Mouse (Mus musculus): ENCODE data around the gene Btc. TPM values are rescaled to one million over a fixed set of nuclear protein-coding genes. Genes with fewer than 3 reads are reported as not detected.

Gene Btc
- polyA plus RNA-seq, 1 experiment from 2014 or later: 0.13 TPM

GRCm38 (mm10) chr5:91363274-91363991 lies 39.4 kb downstream of the Btc start:
- DNase-seq (ENCODE audit: low spot score): no peak
- no peaks in the 10 kb centered on the region for H3K36me3 ChIP-seq

GRCm38 (mm10) chr5:91352645-91353044 lies 50.1 kb downstream of the Btc start:
- H3K36me3 ChIP-seq: no peaks in the 10 kb centered on the region
- H3K27me3 ChIP-seq (ENCODE audit: insufficient read depth, poor library complexity, severe bottlenecking): no peaks in the 10 kb centered on the region
- DNase-seq (ENCODE audit: low spot score): no peak
- no peak overlapping the region for H3K27ac ChIP-seq
- no peaks in the 10 kb centered on the region for H3K9me3 ChIP-seq
- no peak overlapping the region for H3K4me3 ChIP-seq
- no peaks in the 10 kb centered on the region for H3K4me1 ChIP-seq (replicated peaks)
- 81% methylated on average over 5 of the region's 5 CpGs for WGBS

More at GRCm38 (mm10) chr5:91363274-91363991, 39.4 kb downstream of the Btc start:
- Histone ChIP-seq H3K27me3 (ENCODE audit: insufficient read depth, poor library complexity, severe bottlenecking) (no peaks in the 10 kb centered on the region), H3K4me1 (replicated peaks) (no peaks in the 10 kb centered on the region), H3K27ac (no peak overlapping the region), H3K4me3 (no peak overlapping the region), H3K9me3 (no peaks in the 10 kb centered on the region)
- WGBS: 94% methylated on average over 6 of the region's 6 CpGs

- Histone ChIP-seq H3K4me3 (no peak overlapping the region), H3K9me3 (no peaks in the 10 kb centered on the region), H3K4me1 (replicated peaks) (no peaks in the 10 kb centered on the region), H3K36me3 (no peaks in the 10 kb centered on the region), H3K27me3 (ENCODE audit: insufficient read depth, poor library complexity, severe bottlenecking) (no peaks in the 10 kb centered on the region), H3K27ac (no peak overlapping the region)
- no peak for DNase-seq (ENCODE audit: low spot score)
- WGBS: 86% methylated on average over 5 of the region's 5 CpGs
Observed at GRCm38 (mm10) chr5:91345681-91346080, 57.1 kb downstream of the Btc start.

- 87% methylated on average over 2 of the region's 2 CpGs for WGBS
- H3K4me3 ChIP-seq: no peak overlapping the region
- DNase-seq (ENCODE audit: low spot score): no peak
- H3K27me3 ChIP-seq (ENCODE audit: insufficient read depth, poor library complexity, severe bottlenecking): no peaks in the 10 kb centered on the region
- no peaks in the 10 kb centered on the region for H3K36me3 ChIP-seq
- H3K27ac ChIP-seq: no peak overlapping the region
- H3K9me3 ChIP-seq: no peaks in the 10 kb centered on the region
- H3K4me1 ChIP-seq (replicated peaks): no peaks in the 10 kb centered on the region
Observed at GRCm38 (mm10) chr5:91345064-91345463, 57.7 kb downstream of the Btc start.

- Histone ChIP-seq H3K4me3 (no peak overlapping the region), H3K36me3 (no peaks in the 10 kb centered on the region), H3K9me3 (no peaks in the 10 kb centered on the region), H3K27me3 (ENCODE audit: insufficient read depth, poor library complexity, severe bottlenecking) (no peaks in the 10 kb centered on the region), H3K4me1 (replicated peaks) (no peaks in the 10 kb centered on the region), H3K27ac (no peak overlapping the region)
- no peak for DNase-seq (ENCODE audit: low spot score)
- WGBS: 88% methylated on average over 5 of the region's 5 CpGs
Observed at GRCm38 (mm10) chr5:91341981-91342760, 60.6 kb downstream of the Btc start.

- Histone ChIP-seq H3K4me3 (no peak overlapping the region), H3K27me3 (ENCODE audit: insufficient read depth, poor library complexity, severe bottlenecking) (no peaks in the 10 kb centered on the region), H3K36me3 (no peaks in the 10 kb centered on the region), H3K27ac (no peak overlapping the region), H3K9me3 (no peaks in the 10 kb centered on the region), H3K4me1 (replicated peaks) (no peaks in the 10 kb centered on the region)
- 84% methylated on average over 4 of the region's 4 CpGs for WGBS
- DNase-seq (ENCODE audit: low spot score): no peak
Observed at GRCm38 (mm10) chr5:91334227-91334626, 68.6 kb downstream of the Btc start.

- no peaks in the 10 kb centered on the region for H3K4me1 ChIP-seq (replicated peaks)
- no peaks in the 10 kb centered on the region for H3K9me3 ChIP-seq
- no peak overlapping the region for H3K4me3 ChIP-seq
- DNase-seq (ENCODE audit: low spot score): no peak
- no peak overlapping the region for H3K27ac ChIP-seq
- no peaks in the 10 kb centered on the region for H3K36me3 ChIP-seq
- no peaks in the 10 kb centered on the region for H3K27me3 ChIP-seq (ENCODE audit: insufficient read depth, poor library complexity, severe bottlenecking)
- WGBS: 68% methylated on average over 4 of the region's 4 CpGs
Observed at GRCm38 (mm10) chr5:91332079-91332865, 70.5 kb downstream of the Btc start.

GRCm38 (mm10) chr5:91321840-91322239 lies 81.0 kb downstream of the Btc start:
- no peak for DNase-seq (ENCODE audit: low spot score)
- H3K4me3 ChIP-seq: no peak overlapping the region
- H3K36me3 ChIP-seq: no peaks in the 10 kb centered on the region
- H3K9me3 ChIP-seq: no peaks in the 10 kb centered on the region
- H3K4me1 ChIP-seq (replicated peaks): no peaks in the 10 kb centered on the region
- 78% methylated on average over 1 of the region's 1 CpGs for WGBS
- H3K27ac ChIP-seq: no peak overlapping the region
- H3K27me3 ChIP-seq (ENCODE audit: insufficient read depth, poor library complexity, severe bottlenecking): no peaks in the 10 kb centered on the region

- Histone ChIP-seq H3K36me3 (no peaks in the 10 kb centered on the region), H3K4me3 (no peak overlapping the region), H3K27ac (no peak overlapping the region), H3K27me3 (ENCODE audit: insufficient read depth, poor library complexity, severe bottlenecking) (no peaks in the 10 kb centered on the region), H3K9me3 (no peaks in the 10 kb centered on the region), H3K4me1 (replicated peaks) (no peaks in the 10 kb centered on the region)
- DNase-seq (ENCODE audit: low spot score): no peak
- 90% methylated on average over 4 of the region's 4 CpGs for WGBS
Observed at GRCm38 (mm10) chr5:91320348-91320747, 82.4 kb downstream of the Btc start.

- WGBS: 90% methylated on average over 4 of the region's 4 CpGs
- Histone ChIP-seq H3K27ac (no peak overlapping the region), H3K27me3 (ENCODE audit: insufficient read depth, poor library complexity, severe bottlenecking) (no peaks in the 10 kb centered on the region)
Observed at GRCm38 (mm10) chr5:91313971-91314370, 88.8 kb downstream of the Btc start.

GRCm38 (mm10) chr5:91311767-91312166 lies 91.0 kb downstream of the Btc start:
- Histone ChIP-seq H3K4me3 (no peak overlapping the region), H3K27ac (no peak overlapping the region), H3K9me3 (no peaks in the 10 kb centered on the region), H3K36me3 (no peaks in the 10 kb centered on the region), H3K27me3 (ENCODE audit: insufficient read depth, poor library complexity, severe bottlenecking) (no peaks in the 10 kb centered on the region), H3K4me1 (replicated peaks) (no peaks in the 10 kb centered on the region)
- WGBS: 51% methylated on average over 4 of the region's 4 CpGs
- DNase-seq (ENCODE audit: low spot score): no peak

More at GRCm38 (mm10) chr5:91313971-91314370, 88.8 kb downstream of the Btc start:
- DNase-seq (ENCODE audit: low spot score): no peak
- no peaks in the 10 kb centered on the region for H3K4me1 ChIP-seq (replicated peaks)
- H3K9me3 ChIP-seq: no peaks in the 10 kb centered on the region
- H3K36me3 ChIP-seq: no peaks in the 10 kb centered on the region
- H3K4me3 ChIP-seq: no peak overlapping the region

GRCm38 (mm10) chr5:91308576-91308975 lies 94.2 kb downstream of the Btc start:
- no peak for DNase-seq (ENCODE audit: low spot score)
- no peaks in the 10 kb centered on the region for H3K27me3 ChIP-seq (ENCODE audit: insufficient read depth, poor library complexity, severe bottlenecking)
- H3K9me3 ChIP-seq: no peaks in the 10 kb centered on the region
- H3K4me3 ChIP-seq: no peak overlapping the region
- no peaks in the 10 kb centered on the region for H3K36me3 ChIP-seq
- H3K4me1 ChIP-seq (replicated peaks): no peaks in the 10 kb centered on the region
- no peak overlapping the region for H3K27ac ChIP-seq
- WGBS: 84% methylated on average over 7 of the region's 7 CpGs

- H3K4me1 ChIP-seq (replicated peaks): no peaks in the 10 kb centered on the region
- H3K27me3 ChIP-seq (ENCODE audit: insufficient read depth, poor library complexity, severe bottlenecking): no peaks in the 10 kb centered on the region
- no peaks in the 10 kb centered on the region for H3K36me3 ChIP-seq
- no peak overlapping the region for H3K27ac ChIP-seq
- no peaks in the 10 kb centered on the region for H3K9me3 ChIP-seq
- 24% methylated on average over 1 of the region's 1 CpGs for WGBS
- DNase-seq (ENCODE audit: low spot score): peak; percentile 10
- no peak overlapping the region for H3K4me3 ChIP-seq
Observed at GRCm38 (mm10) chr5:91307907-91308306, 94.9 kb downstream of the Btc start.

Data from hindbrain, embryonic 10.5 days (tissue).